Mouse (Mus musculus) lung, embryonic 14.5 days (tissue): ENCODE data around the gene Plxna4. TPM values are rescaled to one million over a fixed set of nuclear protein-coding genes. Genes with fewer than 3 reads are reported as not detected.
A peak's percentile ranks its signal among the peaks of the same experiment; 100 is the strongest.

Experiments used
- ATAC-seq: fragments of 200-750 bp; cut with Nextera tagmentation; 2 replicates; pipeline ENCODE4 v1.8.0; 2017; ENCODE audit warnings: mild to moderate bottlenecking, moderate TSS enrichment, moderate library complexity; ENCODE audit not compliant: insufficient read depth
- DNase-seq: peaks from one replicate; pipeline ENCODE4 v3.0.0-alpha.2; 2015
- H3K27ac ChIP-seq: fragments of 300-500 bp; sonication (generic); 2 replicates; pipeline ENCODE4 v1.5.1; 2014; ENCODE audit warnings: low read depth, mild to moderate bottlenecking, moderate library complexity
- H3K27me3 ChIP-seq: fragments of 300-500 bp; sonication (generic); 2 replicates; pipeline ENCODE4 v1.6.1; 2014; ENCODE audit warnings: low read length, control low read depth; ENCODE audit not compliant: insufficient read depth
- H3K36me3 ChIP-seq: fragments of 300-500 bp; sonication (generic); 2 replicates; pipeline ENCODE4 v1.6.1; 2014; ENCODE audit warnings: control low read depth; ENCODE audit not compliant: insufficient read depth
- H3K4me1 ChIP-seq: fragments of 300-500 bp; sonication (generic); 2 replicates; pipeline ENCODE4 v1.6.1; 2014; ENCODE audit warnings: antibody characterized with exemption, control low read depth; ENCODE audit not compliant: insufficient read depth
- H3K4me2 ChIP-seq: fragments of 300-500 bp; sonication (generic); 2 replicates; pipeline ENCODE4 v1.6.1; 2014; ENCODE audit warnings: mild to moderate bottlenecking
- H3K4me3 ChIP-seq: fragments of 300-500 bp; sonication (generic); 2 replicates; pipeline ENCODE4 v1.5.1; 2014; ENCODE audit warnings: low read depth, low read length
- H3K9ac ChIP-seq: fragments of 300-500 bp; sonication (generic); 2 replicates; pipeline ENCODE4 v1.6.1; 2014
- H3K9me3 ChIP-seq: fragments of 300-500 bp; sonication (generic); 2 replicates; pipeline ENCODE4 v1.6.1; 2016; ENCODE audit warnings: low read depth, low read length, control low read depth
- CTCF ChIP-seq: IDR thresholded peaks from 2 replicates; pipeline ENCODE4 v1.5.1; 2016; ENCODE audit warnings: antibody characterized with exemption, low read depth
- WGBS: fragments of 180-500 bp; shearing (Covaris S2); extraction: QIAGEN DNeasy Blood & Tissue Kit; methylation state at CpG from one replicate; pipeline ENCODE4 v1.1.7; 2014; 5-methylcytosine and 5-hydroxymethylcytosine counted together
- polyA plus RNA-seq: library from polyadenylated mRNA; unstranded; fragments of >200 nt; fragmentation: Nextera tagmentation; extraction: Ambion mirVana; gene quantifications from 2 replicates; pipeline ENCODE4 v1.2.1, GENCODE M21; 2014

Plxna4 gene
- polyA plus RNA-seq, 1 experiment from 2014 or later: 2.4 TPM

GRCm38 (mm10) chr6:32601306-32601705, 13.3 kb upstream of the Plxna4 start:
- no peak overlapping the region for H3K4me3 ChIP-seq
- no peaks in the 10 kb centered on the region for H3K4me1 ChIP-seq
- DNase-seq: peak; percentile 7
- no peak for TF ChIP-seq CTCF
- no peaks in the 10 kb centered on the region for H3K9me3 ChIP-seq
- H3K27me3 ChIP-seq: no peaks in the 10 kb centered on the region
- 64% methylated on average over 2 of the region's 2 CpGs for WGBS
- H3K27ac ChIP-seq: no peak overlapping the region
- no peaks in the 10 kb centered on the region for H3K36me3 ChIP-seq
- no peak overlapping the region for H3K4me2 ChIP-seq
- no peak for ATAC-seq
- H3K9ac ChIP-seq: no peak overlapping the region

GRCm38 (mm10) chr6:32595591-32595990, 7.6 kb upstream of the Plxna4 start:
- Histone ChIP-seq H3K27ac (no peak overlapping the region), H3K4me1 (no peaks in the 10 kb centered on the region), H3K27me3 (no peaks in the 10 kb centered on the region), H3K4me3 (no peak overlapping the region), H3K9me3 (no peaks in the 10 kb centered on the region), H3K4me2 (no peak overlapping the region), H3K36me3 (no peaks in the 10 kb centered on the region), H3K9ac (no peak overlapping the region)
- 48% methylated on average over 3 of the region's 3 CpGs for WGBS
- no peak for TF ChIP-seq CTCF
- ATAC-seq (no peak), DNase-seq (no peak)

GRCm38 (mm10) chr6:32590979-32591758, 3.2 kb upstream of the Plxna4 start:
- Histone ChIP-seq H3K36me3 (no peaks in the 10 kb centered on the region), H3K9me3 (no peaks in the 10 kb centered on the region), H3K27me3 (peaks cover 39% of the 10 kb centered on the region), H3K4me3 (no peak overlapping the region), H3K4me2 (no peak overlapping the region), H3K4me1 (no peaks in the 10 kb centered on the region), H3K9ac (no peak overlapping the region), H3K27ac (no peak overlapping the region)
- ATAC-seq (peak; percentile 39; the same call in 1 of the 2 replicates), DNase-seq (peak; percentile 92)
- 27% methylated on average over 13 of the region's 13 CpGs for WGBS
- peak; percentile 85 for TF ChIP-seq CTCF

- peaks cover 54% of the 10 kb centered on the region for H3K27me3 ChIP-seq
- H3K4me3 ChIP-seq: no peak overlapping the region
- H3K36me3 ChIP-seq: no peaks in the 10 kb centered on the region
- no peaks in the 10 kb centered on the region for H3K4me1 ChIP-seq
- ATAC-seq: no peak
- no peak overlapping the region for H3K9ac ChIP-seq
- no peak for DNase-seq
- H3K4me2 ChIP-seq: no peak overlapping the region
- 56% methylated on average over 4 of the region's 4 CpGs for WGBS
- H3K9me3 ChIP-seq: no peaks in the 10 kb centered on the region
- no peak for TF ChIP-seq CTCF
- no peak overlapping the region for H3K27ac ChIP-seq
Observed at GRCm38 (mm10) chr6:32589632-32590031, 1.6 kb upstream of the Plxna4 start.

GRCm38 (mm10) chr6:32587136-32588009, 619 bp downstream of the Plxna4 start:
- peak overlapping the region; percentile 61 for H3K9ac ChIP-seq
- H3K36me3 ChIP-seq: no peaks in the 10 kb centered on the region
- peak overlapping the region; percentile 59; the same call in 1 of the 2 replicates for H3K27ac ChIP-seq
- TF ChIP-seq CTCF: no peak
- peak overlapping the region; percentile 65 for H3K4me3 ChIP-seq
- no peaks in the 10 kb centered on the region for H3K4me1 ChIP-seq
- peak overlapping the region; percentile 99 for H3K4me2 ChIP-seq
- no peaks in the 10 kb centered on the region for H3K9me3 ChIP-seq
- peaks cover 69% of the 10 kb centered on the region for H3K27me3 ChIP-seq
- DNase-seq (peak; percentile 46), ATAC-seq (peak; percentile 61)
- WGBS: under 1% methylated on average over 78 of the region's 82 CpGs

GRCm38 (mm10) chr6:32586821-32587135, 1.2 kb downstream of the Plxna4 start:
- Histone ChIP-seq H3K36me3 (no peaks in the 10 kb centered on the region), H3K27ac (no peak overlapping the region), H3K4me3 (peak overlapping the region; percentile 65), H3K9me3 (no peaks in the 10 kb centered on the region), H3K4me2 (peak overlapping the region; percentile 99), H3K27me3 (peaks cover 69% of the 10 kb centered on the region), H3K9ac (peak overlapping the region; percentile 61; the same call in 1 of the 2 replicates), H3K4me1 (no peaks in the 10 kb centered on the region)
- DNase-seq (peak; percentile 7), ATAC-seq (no peak)
- 2% methylated on average over 12 of the region's 13 CpGs for WGBS
- no peak for TF ChIP-seq CTCF

- peak overlapping the region; percentile 99 for H3K4me2 ChIP-seq
- H3K27me3 ChIP-seq: peaks cover 69% of the 10 kb centered on the region
- no peaks in the 10 kb centered on the region for H3K4me1 ChIP-seq
- ATAC-seq (no peak), DNase-seq (peak; percentile 63)
- WGBS: 2% methylated on average over 13 of the region's 13 CpGs
- 0 out of 2 replicates have a peak, but pooled peaks have one; percentile 3 for TF ChIP-seq CTCF
- H3K27ac ChIP-seq: no peak overlapping the region
- no peaks in the 10 kb centered on the region for H3K36me3 ChIP-seq
- no peaks in the 10 kb centered on the region for H3K9me3 ChIP-seq
- peak overlapping the region; percentile 65 for H3K4me3 ChIP-seq
- peak overlapping the region; percentile 61; the same call in 1 of the 2 replicates for H3K9ac ChIP-seq
Observed at GRCm38 (mm10) chr6:32586390-32586789, 1.6 kb downstream of the Plxna4 start.
